Mouse (Mus musculus) spleen, postnatal 4 days (tissue): ENCODE measurements around the gene Brk1.

ENCODE experiments used
- DNase-seq, 2 experiments: peaks; one replicate each; pipeline ENCODE4 v3.0.0; 2022; ENCODE audit warnings: low spot score in 2 of 2

Brk1 gene

DNA sequence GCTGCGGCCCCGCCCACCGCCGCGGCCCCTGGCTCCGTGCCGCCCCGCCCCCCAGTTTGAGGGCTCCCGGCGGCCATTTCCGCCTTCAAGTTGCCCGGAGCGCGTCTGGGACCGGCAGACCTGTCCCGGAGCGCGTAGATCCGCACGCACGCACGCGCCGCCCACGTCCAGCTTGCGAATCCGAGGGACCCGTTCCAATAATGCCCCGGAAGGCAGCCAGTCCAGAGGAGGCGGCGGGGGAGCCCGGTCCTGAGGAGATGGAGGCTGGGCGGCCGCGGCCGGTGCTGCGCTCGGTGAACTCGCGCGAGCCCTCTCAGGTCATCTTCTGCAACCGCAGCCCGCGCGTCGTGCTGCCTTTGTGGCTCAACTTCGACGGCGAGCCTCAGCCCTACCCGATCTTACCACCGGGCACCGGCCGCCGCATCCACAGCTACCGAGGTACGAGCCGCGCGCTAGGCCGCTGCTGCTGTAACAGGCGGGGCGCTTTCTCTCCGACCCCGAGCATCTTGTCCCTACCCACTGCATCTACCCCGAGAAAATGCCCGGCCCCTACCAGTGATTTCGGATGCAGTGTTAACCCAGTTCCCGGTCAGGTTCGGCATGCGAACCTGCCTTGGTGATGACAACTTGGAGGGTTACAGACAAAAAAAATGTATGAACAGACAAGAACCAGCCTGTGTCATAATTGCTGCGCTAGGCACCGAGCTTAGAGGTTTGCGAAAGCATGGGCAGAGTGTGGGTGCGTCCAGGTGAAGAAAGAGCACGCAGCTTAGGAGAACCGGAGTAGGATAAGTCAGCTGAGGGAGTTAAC lies 19.6 kb downstream of the Brk1 start, which contains the start of gene Vhl:
Gene Vhl (plus strand): TSS at position 19 of the 811 bp plus-strand sequence.
- DNase-seq: peak; percentile 84 to 95

DNA sequence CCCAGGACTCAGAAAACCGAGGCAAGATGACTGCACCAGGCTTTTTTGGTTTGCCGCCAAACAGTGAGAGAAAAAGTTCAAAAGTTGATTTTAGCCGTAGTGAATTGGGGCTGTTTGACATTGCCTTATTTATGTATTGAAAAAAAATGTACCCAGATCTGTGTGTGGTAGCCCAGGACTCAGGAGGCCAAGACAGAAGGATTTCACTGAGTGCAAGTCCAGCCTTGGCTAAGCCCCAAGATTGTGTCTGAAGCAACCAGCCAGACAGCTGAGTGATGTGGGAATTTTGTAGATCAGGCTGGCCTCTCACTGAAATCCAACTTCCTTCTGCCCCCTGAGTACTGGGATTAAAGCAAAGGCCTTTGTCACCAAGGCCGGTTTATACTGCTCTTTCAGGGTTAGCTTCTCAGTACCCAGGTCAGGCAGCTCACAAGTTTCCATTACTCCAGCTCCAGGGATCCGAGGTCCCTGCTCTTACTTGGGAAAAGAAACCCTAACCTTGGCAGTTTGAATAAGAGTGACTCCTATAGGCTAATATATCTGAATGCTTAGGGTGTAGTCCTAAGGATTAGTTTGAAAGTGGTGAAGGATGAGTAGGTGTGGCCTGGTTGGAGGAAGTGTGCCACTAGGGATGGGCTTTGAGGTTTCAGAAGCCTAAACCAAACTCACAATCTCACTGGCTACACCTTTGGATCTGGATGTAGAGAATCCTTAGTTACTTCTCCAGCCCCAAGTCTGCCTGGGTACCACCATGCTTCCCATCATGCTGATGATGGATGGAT lies 20.6 kb downstream of the Brk1 start:
- DNase-seq: no peak

DNA sequence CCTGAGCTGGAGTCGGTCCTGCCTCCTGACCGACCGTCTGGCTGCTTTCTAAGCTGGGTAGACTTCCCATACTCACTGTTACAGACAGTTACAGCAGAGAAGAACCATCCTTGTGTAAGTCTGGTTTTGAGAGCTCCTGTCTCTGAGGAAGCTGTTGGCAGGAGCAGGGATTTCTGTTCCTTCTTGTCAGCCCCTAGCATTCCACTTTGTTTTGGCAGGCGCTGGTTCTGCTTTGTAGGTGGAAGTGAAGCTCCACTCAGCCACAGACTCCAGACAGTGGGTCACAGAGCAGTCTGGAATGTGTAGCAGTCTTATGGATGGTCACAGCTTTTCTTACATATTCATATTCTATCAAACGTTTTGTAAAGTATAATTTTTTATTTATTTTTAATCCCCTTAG lies 25.8 kb downstream of the Brk1 start:
- DNase-seq: no peak

DNA sequence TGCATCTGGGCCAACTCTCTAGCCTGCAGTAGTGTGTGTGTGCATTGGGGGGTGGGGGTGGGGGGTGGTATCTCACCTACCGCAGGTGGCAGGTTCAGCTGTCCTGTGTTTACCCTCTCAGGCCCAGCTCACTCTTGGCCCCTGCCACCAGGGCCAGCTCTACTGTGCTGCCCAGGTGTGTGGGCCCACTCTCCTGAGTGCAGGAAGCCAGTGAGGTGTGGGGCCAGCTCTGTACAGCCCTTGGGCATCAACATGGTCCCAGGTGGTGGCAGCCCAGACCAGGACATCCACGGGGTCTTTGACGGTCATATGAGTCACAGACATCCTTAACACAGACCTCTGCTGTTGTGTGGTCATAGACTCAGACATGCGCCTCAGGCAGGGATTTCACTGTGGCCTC lies 28.3 kb downstream of the Brk1 start:
- DNase-seq: no peak

DNA sequence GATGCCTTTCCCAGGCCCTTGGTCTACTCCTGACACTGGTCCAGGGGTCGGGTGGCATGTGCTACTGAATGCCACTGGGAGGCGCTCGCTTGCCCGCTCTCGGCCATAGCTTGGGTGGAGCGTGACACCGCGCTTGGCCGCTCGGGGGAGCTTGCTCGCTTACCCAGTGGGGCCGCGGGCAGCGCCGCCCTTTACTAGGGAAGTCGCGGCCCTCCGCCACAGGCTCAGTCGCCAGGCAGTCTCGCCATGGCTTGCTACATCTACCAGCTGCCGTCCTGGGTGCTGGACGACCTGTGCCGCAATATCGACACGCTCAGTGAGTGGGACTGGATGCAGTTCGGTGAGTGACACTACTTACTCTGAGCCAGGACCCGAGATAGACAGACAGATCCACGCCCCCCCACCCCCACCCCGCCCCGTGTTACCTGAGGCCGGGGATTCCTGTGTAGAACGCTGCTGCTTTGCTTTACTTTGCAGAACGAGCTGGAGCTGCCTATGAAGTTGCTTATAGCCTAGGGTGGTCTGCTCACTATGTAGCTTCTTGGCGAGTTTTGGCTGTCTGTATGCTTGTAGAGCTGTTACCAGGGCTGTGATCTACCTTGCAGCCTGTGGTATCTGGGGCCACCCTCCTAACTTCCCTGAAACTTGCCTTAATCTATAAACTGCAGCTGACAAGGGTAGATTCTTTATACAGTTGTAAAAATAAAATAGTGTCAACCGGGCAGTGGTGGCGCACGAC lies 33.9 kb downstream of the Brk1 start, which contains the start of gene Irak2:
Gene Irak2 (plus strand): TSS at position 166 of the 739 bp plus-strand sequence.
- DNase-seq: peak; percentile 95 to 98

DNA sequence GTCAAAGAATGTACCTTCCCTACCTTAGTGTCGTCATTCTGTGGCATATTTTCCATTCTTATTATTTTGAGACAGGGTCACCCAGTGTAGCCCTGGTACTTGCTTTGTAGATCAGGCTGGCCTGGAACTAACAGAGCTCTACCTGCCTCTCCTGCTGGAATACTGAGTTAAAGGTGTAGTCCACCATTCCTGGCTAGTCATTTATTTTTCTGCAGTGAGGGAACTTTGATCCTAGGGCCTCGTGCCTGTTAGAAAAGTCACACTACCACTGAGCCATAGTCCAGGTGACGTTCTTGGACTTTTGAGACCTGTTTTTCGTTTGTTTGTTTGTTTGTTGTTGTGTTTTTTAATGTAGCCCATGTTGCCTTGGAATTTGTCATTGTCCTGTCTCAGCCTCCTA lies 34.6 kb downstream of the Brk1 start:
- no peak for DNase-seq

DNA sequence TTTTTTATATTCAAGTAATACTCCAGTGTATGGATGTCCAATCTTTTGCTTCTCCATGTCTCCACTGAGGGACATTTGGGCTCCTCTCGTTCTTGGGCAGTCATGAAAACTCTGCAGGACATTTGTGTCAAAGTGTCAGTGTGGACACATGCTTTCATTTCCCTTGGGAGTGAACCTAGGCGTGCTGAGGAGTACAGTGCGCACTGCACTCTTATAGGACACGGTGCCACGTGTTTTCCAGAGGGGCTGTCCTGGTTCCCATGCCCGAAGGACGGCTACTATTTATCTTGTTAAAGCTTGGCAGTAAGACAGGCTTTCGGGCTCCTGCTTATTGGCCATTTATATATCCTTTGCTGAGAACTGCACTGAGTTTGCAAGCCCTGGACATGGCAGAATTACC lies 38.0 kb downstream of the Brk1 start:
- DNase-seq: no peak

DNA sequence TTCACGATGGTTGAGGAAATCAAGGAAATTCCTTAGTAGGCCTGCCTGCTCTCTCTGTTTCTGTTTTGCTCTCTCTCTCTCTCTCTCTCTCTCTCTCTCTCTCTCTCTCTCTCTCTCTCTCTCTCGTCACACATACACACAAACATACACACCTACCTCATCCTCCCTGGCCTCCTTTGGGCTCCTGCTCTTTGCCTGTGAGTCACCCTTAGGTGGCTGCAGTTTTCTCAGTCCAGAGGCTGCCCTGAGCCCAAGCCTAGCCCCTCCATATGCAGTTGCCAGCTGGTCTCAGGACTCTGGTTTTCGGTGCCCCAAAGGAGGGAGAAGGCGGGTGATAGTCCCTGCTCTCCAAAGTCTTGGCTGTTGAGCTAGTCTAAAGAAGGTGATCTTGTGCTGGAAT lies 38.4 kb downstream of the Brk1 start:
- DNase-seq: no peak

DNA sequence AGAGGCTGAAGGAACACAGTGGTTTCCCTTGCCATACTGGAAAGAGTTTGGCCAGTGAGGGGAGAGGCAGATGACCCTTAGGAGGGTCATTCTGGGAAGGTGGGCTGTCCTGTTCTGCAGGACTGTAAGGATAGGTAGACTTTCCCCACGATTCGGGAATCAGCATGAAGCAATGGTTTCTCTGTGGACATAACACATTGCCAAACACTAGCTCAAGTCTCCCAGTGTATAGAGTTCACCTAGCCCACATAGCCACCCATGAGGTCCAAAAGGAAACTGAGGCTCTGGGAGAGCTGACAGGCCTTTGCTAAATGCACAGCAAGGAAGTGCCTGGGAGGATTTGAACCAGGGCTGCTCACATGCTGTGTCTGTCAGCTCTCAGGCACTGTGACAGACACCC lies 39.4 kb downstream of the Brk1 start:
- DNase-seq: no peak

DNA sequence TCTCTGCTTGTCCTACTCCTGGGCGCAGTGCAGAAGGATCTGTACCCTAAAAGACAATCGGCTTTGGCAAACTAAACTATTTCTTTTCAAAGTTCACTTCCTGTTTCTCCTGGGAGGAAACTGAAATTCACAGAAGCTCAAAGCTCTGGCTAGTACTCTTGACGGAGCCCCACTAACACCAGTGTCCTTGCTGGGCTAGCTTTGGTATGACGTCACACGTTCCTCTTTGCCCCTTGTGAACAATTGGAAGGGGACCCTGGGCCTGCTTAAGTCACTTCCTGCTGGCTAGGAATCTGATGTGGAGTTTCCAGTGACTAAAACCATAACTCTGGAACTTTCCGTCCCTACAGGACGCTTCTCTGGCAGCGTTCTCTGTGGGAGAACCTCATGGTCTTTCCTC lies 40.2 kb downstream of the Brk1 start:
- no peak for DNase-seq

DNA sequence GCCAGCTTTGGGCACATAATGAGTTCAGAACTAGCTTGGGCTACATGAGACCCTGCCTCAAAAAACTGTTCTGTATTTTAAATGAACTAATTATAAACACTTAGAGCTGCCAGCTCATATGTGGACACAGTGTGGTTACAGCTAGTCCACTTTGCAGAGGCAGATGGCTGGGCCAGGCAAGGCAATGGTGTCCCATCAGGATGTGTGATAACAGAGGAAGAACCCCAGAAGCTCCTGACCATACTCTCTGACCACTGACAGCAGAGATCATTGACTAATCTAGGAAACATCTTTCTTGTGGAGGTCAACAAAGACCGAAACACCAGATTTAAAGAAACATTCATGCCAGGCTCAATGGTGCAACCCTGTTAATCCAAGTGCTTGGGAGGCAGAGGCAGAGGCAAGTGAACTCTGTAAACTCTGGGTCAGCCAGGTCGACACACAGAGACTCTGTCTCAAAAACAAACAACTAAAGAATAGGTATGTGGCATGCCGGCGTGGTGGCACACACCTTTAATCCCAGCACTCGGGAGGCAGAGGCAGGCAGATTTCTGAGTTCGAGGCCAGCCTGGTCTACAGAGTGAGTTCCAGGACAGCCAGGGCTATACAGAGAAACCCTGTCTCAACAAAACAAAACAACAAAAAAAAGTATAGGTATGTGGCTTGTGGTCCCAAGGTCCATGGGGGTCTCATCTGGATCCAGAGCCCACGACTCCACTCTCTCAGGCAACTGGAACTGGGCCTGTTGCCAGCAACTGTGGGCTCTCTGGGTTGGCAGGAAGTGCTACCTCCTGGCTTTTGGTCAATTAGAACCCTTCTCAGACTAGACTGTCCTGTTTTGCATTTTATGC lies 45.0 kb downstream of the Brk1 start:
- DNase-seq: no peak

DNA sequence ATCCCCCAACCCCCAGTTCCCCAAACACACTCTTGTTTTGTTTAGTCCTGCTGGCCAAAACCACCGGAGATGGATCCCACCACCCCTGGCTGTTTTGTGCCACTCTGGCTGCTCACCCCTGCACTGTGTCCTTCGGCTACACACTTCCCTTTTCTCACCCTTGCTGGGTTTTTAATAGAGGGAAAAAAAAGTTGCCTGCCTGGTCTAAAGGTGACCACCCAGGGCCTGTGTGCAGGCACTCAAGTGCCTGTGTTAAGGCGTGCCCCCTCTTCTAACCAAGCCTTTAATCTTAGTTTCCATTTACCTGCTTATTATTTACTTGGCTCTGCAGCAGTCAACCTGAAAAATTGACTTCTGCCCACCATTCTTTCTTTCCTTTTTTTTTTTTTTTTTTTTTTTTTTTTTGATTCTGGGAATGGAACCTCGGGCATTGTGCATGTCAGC lies 45.6 kb downstream of the Brk1 start:
- DNase-seq: no peak

DNA sequence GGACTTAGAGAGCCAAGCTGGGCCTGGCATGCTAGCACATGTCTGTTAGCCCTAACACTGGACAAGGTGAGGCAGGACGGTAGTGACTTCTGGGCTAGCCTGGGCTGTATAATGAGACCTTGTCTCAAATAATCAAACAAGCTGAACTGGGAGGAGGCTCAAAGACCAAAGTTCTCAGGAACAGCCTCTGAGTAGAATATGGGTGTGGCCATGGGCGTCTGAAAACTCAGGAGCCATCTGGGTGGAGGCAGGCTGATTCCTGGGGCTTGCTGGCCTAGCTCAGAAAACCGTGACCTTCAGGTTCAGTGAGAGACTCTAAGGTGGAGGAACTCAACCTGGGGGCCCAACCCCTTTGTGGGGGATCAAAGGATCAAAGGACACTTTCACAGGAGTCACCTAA lies 47.1 kb downstream of the Brk1 start:
- DNase-seq: no peak

DNA sequence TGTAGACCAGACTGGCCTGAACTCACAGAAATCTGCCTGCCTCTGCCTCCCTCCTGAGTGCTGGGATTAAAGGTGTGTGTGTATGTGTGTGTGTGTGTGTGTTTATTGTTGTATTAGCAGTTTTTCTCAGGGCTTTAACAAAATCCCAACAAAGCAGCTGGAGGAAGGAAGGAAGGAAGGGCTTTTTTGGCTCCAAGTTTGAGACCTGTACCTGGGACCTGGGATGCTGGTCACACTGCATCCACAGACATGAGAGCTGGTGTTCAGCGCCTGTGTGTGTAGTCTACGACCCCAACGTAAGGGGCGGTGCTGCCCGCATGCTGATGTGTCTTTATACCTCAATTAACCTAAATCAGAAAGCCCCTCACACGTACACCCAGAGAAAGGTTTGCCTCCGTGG lies 49.0 kb downstream of the Brk1 start:
- no peak for DNase-seq

DNA sequence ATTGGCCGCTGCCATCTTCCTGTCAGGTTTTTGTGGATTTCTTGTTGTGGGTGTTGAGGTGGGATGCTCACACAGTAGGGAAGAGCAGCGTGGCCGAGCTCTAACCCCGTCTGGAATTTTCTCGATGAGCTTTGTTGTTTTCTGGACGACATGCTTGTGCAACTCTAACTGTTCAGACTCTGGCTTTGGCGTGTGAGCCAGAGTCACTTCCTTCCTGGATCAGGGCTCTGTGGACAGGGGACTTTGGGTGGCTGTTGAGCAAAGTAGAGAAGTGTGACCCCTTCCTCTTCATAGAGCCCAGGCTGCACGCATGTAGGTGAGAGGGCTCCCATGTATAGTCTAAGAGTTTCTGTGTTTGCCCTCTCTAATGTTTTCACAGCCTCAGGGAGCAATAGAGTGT lies 49.5 kb downstream of the Brk1 start:
- DNase-seq: no peak

DNA sequence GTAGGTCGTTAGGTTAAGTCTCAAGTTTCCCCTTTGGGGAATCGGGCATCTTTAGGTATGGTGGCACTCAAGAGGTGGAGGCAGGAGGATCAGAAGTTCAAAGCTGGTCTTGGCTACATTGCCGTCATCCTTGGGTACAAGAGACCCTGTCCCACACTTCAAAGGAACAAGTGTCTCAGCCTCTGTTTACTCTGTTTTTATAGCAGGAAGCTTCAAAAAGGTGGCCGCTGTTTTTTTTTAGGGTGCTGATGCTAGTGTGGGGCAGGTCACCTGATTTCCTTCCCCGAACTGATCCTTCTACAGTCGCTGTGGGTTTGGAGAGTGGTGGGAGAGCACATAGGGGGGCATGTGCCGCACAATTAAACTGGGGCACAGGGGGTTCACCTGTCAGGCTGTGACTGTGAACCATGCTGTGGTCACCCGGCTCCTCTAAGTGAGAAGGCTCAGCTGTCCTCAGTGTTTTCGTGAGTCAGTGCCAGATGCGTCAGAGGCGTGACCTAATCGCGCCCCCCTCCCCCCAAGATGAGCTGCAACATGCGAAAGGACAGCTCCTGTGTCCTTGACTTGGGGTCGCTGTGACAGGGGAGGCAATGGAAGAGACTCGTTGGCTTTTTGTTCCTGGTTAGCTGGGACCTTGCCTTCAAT lies 50.3 kb downstream of the Brk1 start:
- DNase-seq: no peak

DNA sequence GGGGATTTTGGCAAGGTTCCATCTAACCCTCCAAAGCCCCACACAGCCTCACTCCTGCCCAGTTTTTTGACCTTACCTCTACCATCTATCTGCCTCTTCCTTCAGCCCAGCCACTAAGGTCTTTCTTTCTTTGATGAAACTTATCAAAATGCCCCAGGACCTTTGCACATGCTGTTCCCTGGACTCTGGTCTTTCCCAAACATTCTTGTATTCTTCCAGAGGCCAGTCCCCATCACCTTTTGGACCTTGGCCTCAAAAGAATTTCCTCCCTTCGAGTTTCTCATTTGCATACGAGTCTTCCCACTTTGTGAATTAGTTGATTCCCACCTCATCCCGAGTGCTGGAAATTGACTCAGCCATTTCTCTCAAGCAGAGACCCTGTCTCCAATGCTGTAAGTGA lies 50.9 kb downstream of the Brk1 start:
- DNase-seq: no peak

DNA sequence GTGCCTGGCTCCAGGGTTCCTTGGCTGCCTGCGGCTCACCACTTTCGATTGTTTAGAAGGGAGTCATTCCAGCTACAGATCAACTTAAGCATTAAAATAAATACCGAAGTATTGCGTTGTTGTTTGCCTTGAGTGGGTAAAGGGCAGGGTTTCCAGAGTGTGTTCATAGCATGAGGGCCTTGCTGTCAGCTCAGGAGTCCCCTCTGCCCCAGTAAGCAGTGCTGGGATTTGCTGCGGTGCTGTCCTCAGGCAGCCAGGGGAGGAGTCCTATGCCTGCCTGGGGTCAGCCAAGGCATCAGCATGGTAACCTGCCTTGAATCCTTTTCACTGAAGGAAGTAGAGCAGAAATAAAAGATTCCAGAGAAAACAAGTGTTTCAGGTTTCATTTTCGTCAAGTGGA lies 52.3 kb downstream of the Brk1 start:
- no peak for DNase-seq

DNA sequence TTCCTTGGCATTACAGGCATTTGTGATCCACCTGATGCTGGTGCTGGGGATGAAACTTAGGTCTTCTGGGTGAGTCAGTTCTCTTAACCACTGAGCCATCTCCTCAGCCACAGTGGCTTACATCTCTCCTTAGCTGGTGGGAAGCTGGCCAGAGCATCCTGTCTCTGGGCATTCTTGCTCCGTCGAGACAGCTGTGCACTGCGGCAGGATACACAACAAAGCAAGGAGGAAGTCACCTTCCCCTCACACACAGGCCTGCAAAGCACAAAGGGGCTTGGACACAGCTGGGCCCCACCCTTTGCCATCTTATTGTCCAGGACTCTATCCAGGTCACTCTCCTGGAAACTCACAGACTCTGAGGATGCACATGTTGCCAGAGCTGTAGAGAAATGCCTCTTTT lies 53.7 kb downstream of the Brk1 start:
- DNase-seq: no peak

DNA sequence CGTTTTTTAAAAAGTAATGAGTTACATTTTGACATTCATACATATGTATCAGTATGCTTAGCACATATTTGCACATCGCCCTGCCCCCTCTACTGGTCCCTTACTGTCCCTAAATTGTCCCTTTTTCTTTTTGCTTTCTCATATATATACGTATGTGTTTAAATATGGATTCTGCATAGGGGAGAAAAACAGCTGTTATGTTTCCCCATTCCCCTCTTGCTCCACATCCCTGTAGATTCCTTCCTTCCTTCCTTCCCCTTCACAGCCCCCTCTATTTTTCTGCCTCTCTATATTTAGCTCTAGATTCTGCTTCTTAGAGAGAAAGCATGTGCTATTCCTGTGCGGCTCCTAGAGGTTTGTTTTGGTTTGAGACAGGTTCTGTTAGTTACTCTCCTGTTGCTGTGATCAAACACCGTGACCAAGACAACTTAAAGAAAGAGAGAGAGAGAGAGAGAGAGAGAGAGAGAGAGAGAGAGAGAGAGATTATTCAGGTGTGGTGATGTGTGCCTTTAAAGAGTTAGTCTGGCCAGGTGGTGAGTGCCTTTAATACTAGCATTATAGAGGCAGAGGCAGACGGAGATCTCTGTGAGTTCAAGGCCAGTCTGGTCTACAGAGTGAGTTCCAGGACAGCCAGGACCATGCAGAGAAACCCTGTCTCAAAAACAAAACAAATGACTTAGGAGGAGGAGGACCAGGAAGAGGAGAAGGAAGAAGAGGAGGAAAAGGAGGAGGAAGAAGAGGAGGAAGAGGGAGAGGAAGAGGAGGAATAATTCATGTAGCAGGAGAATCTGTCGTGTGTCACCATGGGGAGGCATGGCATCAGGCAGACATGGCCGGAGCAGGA lies 55.3 kb downstream of the Brk1 start:
- DNase-seq: no peak
